Comparison of ENCODE assay signal across 16 mouse cellular contexts in genomic region chr17:7143885-7144518, GRCm38 (mm10). TPM values are rescaled to one million over a fixed set of nuclear protein-coding genes. Genes with fewer than 3 reads are reported as not detected.
DNase-seq lines count a peak whose midpoint lies in the region; ATAC-seq lines count a peak whose summit lies in the region.
"Had no signal": no experiment of that assay in that cellular context is flagged by ENCODE, and none has a peak within 500 bp of the region (broad histone marks: within the 10 kb centered on the region; RNA-seq: fewer than 3 reads in every experiment).

No protein-coding gene starts in this region.

- intact Hi-C loops in heart, postnatal 25 days (cut with DNase I): no loop called here

- 0 out of 2 replicates have a peak, but pooled peaks cover 3% of the 10 kb centered on the region for H3K27me3 ChIP-seq in heart, embryonic 12.5 days (replicated peaks)
- H3K27me3 ChIP-seq: forebrain, embryonic 15.5 days; limb, embryonic 15.5 days had no signal

- no peak overlapping the region for H3K9ac ChIP-seq in heart, embryonic 12.5 days
- H3K9ac ChIP-seq: forebrain, embryonic 15.5 days; limb, embryonic 15.5 days; liver, postnatal 0 days had no signal

- no peaks in the 10 kb centered on the region for H3K36me3 ChIP-seq in heart, embryonic 12.5 days
- H3K36me3 ChIP-seq: embryonic facial prominence, embryonic 10.5 days; forebrain, embryonic 15.5 days; limb, embryonic 15.5 days had no signal

- 0 out of 2 replicates have a peak, but pooled peaks have one; percentile 6 for ATAC-seq in heart, embryonic 12.5 days (ENCODE audit: insufficient number of reproducible peaks, low FRiP score)
- ATAC-seq: forebrain, embryonic 15.5 days; liver, postnatal 0 days had no signal

- H3K4me1 ChIP-seq in heart, embryonic 12.5 days (replicated peaks): peaks cover 37% of the 10 kb centered on the region

- peak; percentile 38 for DNase-seq in adrenal gland, postnatal 14 days
- no peak for DNase-seq in adrenal gland, adult 18-20 months (ENCODE audit: low spot score in 2 of 2)
- DNase-seq in heart, postnatal 25 days (ENCODE audit: low spot score): no peak
- peak; percentile 63 for DNase-seq in testis, postnatal 10 days (ENCODE audit: low spot score)
- no peak for DNase-seq in testis, postnatal 14 days (ENCODE audit: low spot score)
- DNase-seq in urinary bladder, postnatal 25 days (ENCODE audit: low spot score): no peak
- DNase-seq in thymus, postnatal 25 days: no peak
- DNase-seq: kidney, postnatal 14 days; liver, postnatal 0 days; right cerebral cortex, postnatal 4 days; thymus, adult 18-20 months had no signal

- H3K4me2 ChIP-seq in heart, embryonic 12.5 days: no peak overlapping the region
- H3K4me2 ChIP-seq: forebrain, embryonic 15.5 days; limb, embryonic 15.5 days had no signal

- WGBS in heart, embryonic 12.5 days: 28% methylated on average over 7 of the region's 7 CpGs

- no peaks in the 10 kb centered on the region for H3K9me3 ChIP-seq in heart, embryonic 12.5 days (replicated peaks)
- H3K9me3 ChIP-seq: embryonic facial prominence, embryonic 10.5 days; forebrain, embryonic 15.5 days; limb, embryonic 15.5 days had no signal

- no peak overlapping the region for H3K4me3 ChIP-seq in heart, embryonic 12.5 days
- H3K4me3 ChIP-seq: embryonic facial prominence, embryonic 10.5 days; erythroblast, embryonic 14.5 days; forebrain, embryonic 15.5 days; limb, embryonic 15.5 days had no signal

- H3K27ac ChIP-seq in heart, embryonic 12.5 days (ENCODE audit: poor library complexity, severe bottlenecking): peak overlapping the region; percentile 14; the same call in 1 of the 2 replicates
- H3K27ac ChIP-seq: embryonic facial prominence, embryonic 10.5 days; forebrain, embryonic 15.5 days; limb, embryonic 15.5 days had no signal

RNA-seq across cellular contexts. Expression of gene Rps6ka2, which starts 25.9 kb away (rescaled TPM):
- 11.4 and 12.9 TPM in 2 replicates for total RNA-seq in adrenal gland, postnatal 14 days (2021)
- total RNA-seq in adrenal gland, adult 18-20 months (2021): 10 to 100 TPM; 11.3 to 12.8 TPM
- polyA plus RNA-seq in heart, embryonic 12.5 days (2016; fragmentation: Nextera tagmentation; extraction: Ambion mirVana): 62.5 and 68.8 TPM in 2 replicates
- total RNA-seq in heart, postnatal 25 days (2021): 10 to 100 TPM; 23.2 to 23.7 TPM

Comparison
In these comparisons a context has a peak if more than half of its experiments do, and no peak if none do; other contexts are left out.
1. DNase-seq: peak in adrenal gland, postnatal 14 days (single experiment) and testis, postnatal 10 days (single experiment); none in adrenal gland, adult 18-20 months (0 of 2), heart, postnatal 25 days (single experiment), testis, postnatal 14 days (single experiment), urinary bladder, postnatal 25 days (single experiment) and thymus, postnatal 25 days (single experiment).